Mouse (Mus musculus): ENCODE data around the gene Tgif2. TPM values are rescaled to one million over a fixed set of nuclear protein-coding genes. Genes with fewer than 3 reads are reported as not detected.
"Not testable (repeated sequence)": the region's sequence is repeated elsewhere in the genome, so short reads cannot be mapped to it uniquely, and the experiment has no call there.

The Tgif2 gene
- 35.2 and 44.5 TPM in 2 replicates for polyA plus RNA-seq (2015; fragmentation: Nextera tagmentation; extraction: Ambion mirVana)

- Histone ChIP-seq H3K4me3 (replicated peaks) (peak within 1 kb of the TSS; percentile 73), H3K27ac (peak within 1 kb of the TSS; percentile 84), H3K36me3 (peaks cover 6% of the 10 kb centered on the region), H3K9me3 (no peaks in the 10 kb centered on the region), H3K27me3 (peaks cover 14% of the 10 kb centered on the region; the same call in 1 of the 2 replicates), H3K4me2 (replicated peaks) (peak within 1 kb of the TSS; percentile 98), H3K4me1 (replicated peaks) (peaks cover 55% of the 10 kb centered on the region), H3K9ac (replicated peaks) (peak within 1 kb of the TSS; percentile 79)
- WGBS: 2% methylated on average over 61 of the region's 61 CpGs
- peak; percentile 80 for ATAC-seq
Observed at GRCm38 (mm10) chr2:156839319-156840191, at the start of gene Tgif2. Tgif2 (plus strand) TSS chr2:156840007.

DNA sequence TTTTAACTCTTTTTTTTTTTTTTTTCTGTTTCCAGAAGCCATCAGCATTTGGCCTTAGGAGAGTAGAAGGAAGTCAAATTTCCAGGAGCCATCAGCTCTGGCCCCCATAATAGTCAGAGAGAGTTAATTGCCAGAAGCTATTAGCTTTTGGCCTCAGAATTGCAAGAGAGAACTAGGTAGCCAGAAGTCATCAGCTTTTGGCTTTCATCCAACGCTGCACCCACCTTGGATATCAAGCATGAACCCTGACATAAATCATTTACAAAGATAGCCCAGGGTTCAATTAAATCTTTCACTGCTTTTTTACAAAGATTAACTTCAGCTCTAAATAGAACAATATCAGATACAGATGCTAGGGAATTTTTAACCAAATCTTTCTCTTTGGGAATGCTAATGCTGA is 41.3 kb upstream of the Tgif2 start:
- ATAC-seq: no peak
- no peaks in the 10 kb centered on the region for H3K27me3 ChIP-seq
- H3K27ac ChIP-seq: no peak overlapping the region
- no peak overlapping the region for H3K9ac ChIP-seq (replicated peaks)
- H3K4me3 ChIP-seq (replicated peaks): no peak overlapping the region
- WGBS: 91% methylated on average over 1 of the region's 1 CpGs
- H3K4me2 ChIP-seq (replicated peaks): no peak overlapping the region
- H3K36me3 ChIP-seq: no peaks in the 10 kb centered on the region
- H3K4me1 ChIP-seq (replicated peaks): no peaks in the 10 kb centered on the region
- H3K9me3 ChIP-seq: 0 out of 2 replicates have a peak, but pooled peaks cover 1% of the 10 kb centered on the region

DNA sequence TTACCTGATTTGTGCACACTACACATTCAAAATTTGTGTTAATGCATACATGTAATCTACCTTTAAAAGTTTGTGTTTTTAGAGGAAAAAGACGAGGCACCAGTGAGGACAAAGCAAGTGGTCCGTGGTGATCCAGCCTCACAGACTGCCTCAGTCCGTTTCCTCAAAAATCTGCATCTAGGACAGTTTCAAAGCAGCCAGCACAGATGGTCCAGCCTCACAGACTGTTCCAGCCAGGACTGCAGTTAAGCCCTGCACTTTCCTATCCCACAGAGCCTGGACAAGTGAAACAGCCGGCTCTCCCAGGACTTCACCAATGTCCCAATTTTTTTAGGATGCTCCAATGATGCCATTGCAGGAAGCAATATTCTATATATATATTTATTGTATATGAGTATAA is 38.8 kb upstream of the Tgif2 start:
- no peak overlapping the region for H3K27ac ChIP-seq
- no peak for ATAC-seq

GRCm38 (mm10) chr2:156802116-156802515 is 37.7 kb upstream of the Tgif2 start:
- WGBS: 57% methylated on average over 9 of the region's 9 CpGs
- H3K27ac ChIP-seq; H3K27me3 ChIP-seq; H3K4me2 ChIP-seq (replicated peaks); ATAC-seq; H3K9ac ChIP-seq (replicated peaks); H3K4me3 ChIP-seq (replicated peaks); H3K36me3 ChIP-seq; H3K9me3 ChIP-seq; H3K4me1 ChIP-seq (replicated peaks): not testable (repeated sequence)

More for the DNA sequence above, 38.8 kb upstream of the Tgif2 start:
- no peaks in the 10 kb centered on the region for H3K9me3 ChIP-seq
- no peak overlapping the region for H3K4me3 ChIP-seq (replicated peaks)
- H3K36me3 ChIP-seq: no peaks in the 10 kb centered on the region
- H3K4me1 ChIP-seq (replicated peaks): no peaks in the 10 kb centered on the region
- H3K4me2 ChIP-seq (replicated peaks): no peak overlapping the region
- H3K9ac ChIP-seq (replicated peaks): no peak overlapping the region
- no peaks in the 10 kb centered on the region for H3K27me3 ChIP-seq
- WGBS: 71% methylated on average over 4 of the region's 4 CpGs

DNA sequence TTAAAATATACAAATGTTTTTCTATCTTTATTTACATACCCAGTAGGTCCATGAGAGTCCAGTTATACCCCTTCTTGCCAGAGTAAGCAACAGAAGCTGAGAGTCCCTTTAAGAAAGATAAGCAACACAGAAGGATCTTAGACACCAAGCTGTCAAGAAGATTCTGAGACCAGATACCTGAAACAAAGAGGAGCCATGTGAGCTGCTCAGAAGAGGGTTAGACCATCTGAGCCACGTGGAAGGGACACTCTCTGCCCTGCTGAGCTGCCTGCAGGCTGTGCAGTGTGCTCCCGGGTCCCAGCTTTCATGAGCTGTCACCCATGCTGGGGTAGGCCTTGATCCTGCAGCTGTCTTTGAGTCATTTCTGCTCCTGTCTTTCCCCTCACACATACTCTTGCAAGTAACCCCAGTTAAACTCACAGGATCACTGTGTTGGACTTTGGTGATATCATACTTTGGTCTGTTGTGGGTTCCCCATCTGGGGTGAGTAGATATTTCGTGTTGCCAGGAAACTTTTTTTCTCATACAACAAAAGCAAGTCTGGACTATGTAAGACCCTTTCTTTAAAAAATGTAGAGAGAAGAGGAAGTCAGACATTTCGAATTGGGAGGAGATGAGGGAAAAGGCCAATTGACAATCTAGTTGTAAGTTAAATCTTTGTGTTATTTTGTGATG is 36.0 kb upstream of the Tgif2 start:
- no peaks in the 10 kb centered on the region for H3K4me1 ChIP-seq (replicated peaks)
- ATAC-seq: no peak
- H3K4me2 ChIP-seq (replicated peaks): no peak overlapping the region
- no peak overlapping the region for H3K4me3 ChIP-seq (replicated peaks)
- H3K27ac ChIP-seq: no peak overlapping the region
- no peaks in the 10 kb centered on the region for H3K27me3 ChIP-seq
- WGBS: 61% methylated on average over 4 of the region's 4 CpGs
- no peak overlapping the region for H3K9ac ChIP-seq (replicated peaks)
- no peaks in the 10 kb centered on the region for H3K36me3 ChIP-seq
- no peaks in the 10 kb centered on the region for H3K9me3 ChIP-seq

DNA sequence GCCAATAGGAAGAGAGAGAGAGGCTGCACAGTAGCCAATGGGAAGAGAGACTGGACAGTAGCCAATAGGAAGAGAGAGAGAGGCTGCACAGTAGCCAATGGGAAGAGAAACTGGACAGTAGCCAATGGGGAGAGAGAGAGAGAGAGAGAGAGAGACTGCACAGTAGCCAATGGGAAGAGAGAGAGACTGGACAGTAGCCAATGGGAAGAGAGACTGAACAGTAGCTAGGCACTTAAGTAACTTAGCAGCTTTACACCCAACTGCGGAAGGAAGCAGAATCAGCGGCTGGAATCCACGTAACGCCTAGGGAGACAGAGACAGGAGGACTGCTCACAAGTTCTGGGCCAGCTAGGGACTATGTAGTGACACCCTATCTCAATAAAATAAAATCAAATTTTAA is 35.2 kb upstream of the Tgif2 start:
- no peaks in the 10 kb centered on the region for H3K9me3 ChIP-seq
- H3K4me1 ChIP-seq (replicated peaks): no peaks in the 10 kb centered on the region
- no peak overlapping the region for H3K4me2 ChIP-seq (replicated peaks)
- no peak overlapping the region for H3K27ac ChIP-seq
- H3K9ac ChIP-seq (replicated peaks): no peak overlapping the region
- no peaks in the 10 kb centered on the region for H3K36me3 ChIP-seq
- no peak overlapping the region for H3K4me3 ChIP-seq (replicated peaks)
- H3K27me3 ChIP-seq: no peaks in the 10 kb centered on the region
- 96% methylated on average over 4 of the region's 4 CpGs for WGBS
- ATAC-seq: no peak

DNA sequence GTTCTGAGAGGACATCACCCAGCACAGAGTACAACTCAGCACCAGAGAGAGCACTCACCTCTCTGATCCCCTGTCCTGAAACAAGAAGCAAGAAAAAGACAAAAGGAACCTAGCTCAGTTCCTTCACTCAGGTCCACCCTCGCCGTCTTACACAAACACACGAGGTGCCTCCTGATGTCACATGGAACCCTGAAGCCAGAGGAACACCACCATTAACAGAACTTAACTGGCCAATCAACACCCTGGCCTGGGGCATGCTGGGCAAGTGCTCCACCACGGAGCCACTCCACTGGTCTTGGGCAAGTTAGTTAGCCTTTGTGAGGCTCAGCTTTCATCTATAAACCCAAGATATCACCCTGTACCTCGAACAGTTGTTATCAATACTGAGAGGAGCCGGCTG is 32.9 kb upstream of the Tgif2 start:
- no peak overlapping the region for H3K27ac ChIP-seq
- H3K36me3 ChIP-seq: no peaks in the 10 kb centered on the region
- 75% methylated on average over 6 of the region's 6 CpGs for WGBS
- no peak overlapping the region for H3K9ac ChIP-seq (replicated peaks)
- H3K4me3 ChIP-seq (replicated peaks): no peak overlapping the region
- no peak overlapping the region for H3K4me2 ChIP-seq (replicated peaks)
- H3K4me1 ChIP-seq (replicated peaks): no peaks in the 10 kb centered on the region
- ATAC-seq: no peak
- no peaks in the 10 kb centered on the region for H3K27me3 ChIP-seq
- H3K9me3 ChIP-seq: no peaks in the 10 kb centered on the region

- H3K4me3 ChIP-seq (replicated peaks): no peak overlapping the region
- H3K9me3 ChIP-seq: no peaks in the 10 kb centered on the region
- no peak for ATAC-seq
- no peak overlapping the region for H3K4me2 ChIP-seq (replicated peaks)
- no peak overlapping the region for H3K9ac ChIP-seq (replicated peaks)
- H3K27ac ChIP-seq: no peak overlapping the region
- no peaks in the 10 kb centered on the region for H3K27me3 ChIP-seq
- WGBS: 57% methylated on average over 2 of the region's 2 CpGs
- H3K36me3 ChIP-seq: no peaks in the 10 kb centered on the region
- peaks cover 16% of the 10 kb centered on the region for H3K4me1 ChIP-seq (replicated peaks)
Observed at GRCm38 (mm10) chr2:156809579-156809978, 30.2 kb upstream of the Tgif2 start.

DNA sequence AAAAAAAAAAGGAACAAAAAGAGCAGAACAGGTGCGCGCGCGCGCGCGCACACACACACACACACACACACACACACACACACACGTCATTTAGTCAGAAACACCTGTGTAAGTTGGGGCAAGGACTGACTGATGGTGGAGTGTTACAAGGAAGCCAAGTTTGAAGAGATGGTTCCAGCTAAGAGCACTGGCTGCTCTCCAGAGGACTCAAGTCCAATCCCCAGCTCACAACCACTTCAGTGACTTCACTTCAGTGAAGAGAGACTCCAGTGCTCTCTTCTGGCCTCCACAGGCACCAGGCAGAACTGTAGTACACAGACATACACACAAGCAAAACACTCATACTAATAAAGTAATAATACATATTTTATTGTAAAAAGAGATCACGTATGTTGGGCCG is 29.1 kb upstream of the Tgif2 start:
- no peaks in the 10 kb centered on the region for H3K9me3 ChIP-seq
- H3K4me3 ChIP-seq (replicated peaks): no peak overlapping the region
- WGBS: 96% methylated on average over 10 of the region's 10 CpGs
- ATAC-seq: no peak
- no peak overlapping the region for H3K9ac ChIP-seq (replicated peaks)
- H3K4me2 ChIP-seq (replicated peaks): no peak overlapping the region
- H3K36me3 ChIP-seq: no peaks in the 10 kb centered on the region
- peaks cover 24% of the 10 kb centered on the region for H3K4me1 ChIP-seq (replicated peaks)
- no peak overlapping the region for H3K27ac ChIP-seq
- H3K27me3 ChIP-seq: no peaks in the 10 kb centered on the region

DNA sequence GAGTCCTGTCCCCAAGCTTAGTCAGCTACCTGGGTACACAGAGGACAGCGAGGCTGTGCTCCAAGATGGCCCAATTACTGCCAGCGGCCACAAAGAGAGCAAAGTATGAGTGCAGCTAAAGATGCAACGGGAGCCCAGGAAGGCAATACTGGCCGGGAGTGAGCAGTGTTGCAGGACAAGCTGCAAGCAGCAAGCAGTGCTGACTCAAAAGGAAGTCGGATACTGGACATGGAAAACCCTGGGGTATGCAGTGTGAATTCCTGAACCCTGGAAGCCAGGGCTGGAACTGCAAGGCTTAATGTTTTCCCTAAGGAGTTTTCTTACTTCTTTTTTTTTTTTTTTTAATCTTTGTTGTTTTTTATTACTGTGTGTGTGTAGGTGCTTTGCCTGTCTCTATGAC is 28.3 kb upstream of the Tgif2 start:
- Histone ChIP-seq H3K9ac (replicated peaks) (0 out of 2 replicates have a peak overlapping the region, but pooled peaks have one; percentile 10), H3K4me2 (replicated peaks) (no peak overlapping the region), H3K9me3 (no peaks in the 10 kb centered on the region), H3K4me3 (replicated peaks) (no peak overlapping the region), H3K27ac (no peak overlapping the region), H3K36me3 (no peaks in the 10 kb centered on the region), H3K27me3 (no peaks in the 10 kb centered on the region), H3K4me1 (replicated peaks) (peaks cover 24% of the 10 kb centered on the region)
- 79% methylated on average over 5 of the region's 5 CpGs for WGBS
- no peak for ATAC-seq

DNA sequence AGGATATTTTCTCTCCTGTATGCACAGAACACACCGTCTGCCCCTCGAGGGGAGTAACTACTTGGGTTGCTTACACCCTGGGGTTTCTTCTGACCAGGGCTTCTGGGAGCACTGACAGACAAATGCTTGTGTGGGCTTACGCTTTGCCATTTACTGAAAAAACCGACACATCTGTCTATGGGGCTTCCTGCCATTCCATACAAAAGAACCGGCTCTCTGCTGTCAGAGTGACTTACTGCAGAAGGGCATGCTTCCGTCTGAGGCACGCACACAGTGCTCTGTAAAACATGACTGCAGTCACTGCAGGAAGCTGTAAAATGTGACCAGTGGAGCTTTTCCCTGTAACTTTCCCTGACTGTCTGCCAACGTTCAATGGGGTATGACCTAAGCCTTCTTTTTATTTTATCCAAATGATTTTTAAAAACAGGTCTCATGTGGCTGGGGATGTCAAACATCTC is 25.4 kb upstream of the Tgif2 start:
- Histone ChIP-seq H3K9me3 (no peaks in the 10 kb centered on the region), H3K4me3 (replicated peaks) (no peak overlapping the region), H3K4me1 (replicated peaks) (peaks cover 24% of the 10 kb centered on the region), H3K9ac (replicated peaks) (peak overlapping the region; percentile 44; the same call in 1 of the 2 replicates), H3K27me3 (no peaks in the 10 kb centered on the region), H3K27ac (peak overlapping the region; percentile 35; the same call in 1 of the 2 replicates), H3K36me3 (no peaks in the 10 kb centered on the region), H3K4me2 (replicated peaks) (0 out of 2 replicates have a peak overlapping the region, but pooled peaks have one; percentile 12)
- ATAC-seq: no peak
- 12% methylated on average over 8 of the region's 8 CpGs for WGBS

DNA sequence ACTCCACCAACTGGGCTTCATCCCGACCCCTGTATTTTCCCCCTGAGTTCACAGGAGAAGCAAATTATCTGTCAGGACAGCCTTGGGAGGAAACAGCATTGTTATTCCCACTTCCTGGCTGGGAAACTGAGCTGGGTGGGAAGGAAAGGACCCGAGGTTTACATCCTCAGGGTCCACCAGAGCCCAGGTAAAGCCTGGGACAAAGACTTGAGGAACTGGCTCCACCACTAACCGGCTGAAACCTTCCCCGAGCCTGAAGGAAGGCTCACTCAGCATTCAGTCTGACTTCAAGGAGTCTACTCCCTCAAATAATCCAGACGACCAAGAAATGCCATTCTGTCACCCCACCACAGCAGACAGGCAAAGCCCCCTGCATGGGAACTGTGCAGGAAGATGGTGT is 24.9 kb upstream of the Tgif2 start:
- Histone ChIP-seq H3K4me1 (replicated peaks) (peaks cover 24% of the 10 kb centered on the region), H3K4me3 (replicated peaks) (no peak overlapping the region), H3K27me3 (no peaks in the 10 kb centered on the region), H3K36me3 (no peaks in the 10 kb centered on the region), H3K9ac (replicated peaks) (0 out of 2 replicates have a peak overlapping the region, but pooled peaks have one; percentile 44), H3K9me3 (no peaks in the 10 kb centered on the region), H3K27ac (0 out of 2 replicates have a peak overlapping the region, but pooled peaks have one; percentile 35), H3K4me2 (replicated peaks) (no peak overlapping the region)
- WGBS: 41% methylated on average over 5 of the region's 5 CpGs
- ATAC-seq: no peak
